Mouse (Mus musculus) forebrain, embryonic 15.5 days (tissue): ENCODE data around the gene Pla2g3. TPM values are rescaled to one million over a fixed set of nuclear protein-coding genes. Genes with fewer than 3 reads are reported as not detected.

Experiments used
- ATAC-seq: fragments of 200-750 bp; cut with Nextera tagmentation; replicated peaks from 2 replicates; pipeline ENCODE4 v1.8.0; 2017; ENCODE audit warnings: mild to moderate bottlenecking, moderate TSS enrichment, moderate library complexity
- H3K27ac ChIP-seq: fragments of 300-500 bp; sonication (generic); replicated peaks from 2 replicates; pipeline ENCODE4 v1.5.1; 2015; ENCODE audit warnings: mild to moderate bottlenecking, inconsistent platforms
- H3K27me3 ChIP-seq: fragments of 300-500 bp; sonication (generic); 2 replicates; pipeline ENCODE4 v1.6.1; 2015; ENCODE audit warnings: inconsistent platforms
- H3K36me3 ChIP-seq: fragments of 300-500 bp; sonication (generic); 2 replicates; pipeline ENCODE4 v1.6.1; 2015; ENCODE audit warnings: mild to moderate bottlenecking, inconsistent platforms
- H3K4me1 ChIP-seq: fragments of 300-500 bp; sonication (generic); 2 replicates; pipeline ENCODE4 v1.6.1; 2015; ENCODE audit warnings: inconsistent platforms
- H3K4me2 ChIP-seq: fragments of 300-500 bp; sonication (generic); replicated peaks from 2 replicates; pipeline ENCODE4 v1.6.1; 2015; ENCODE audit warnings: mild to moderate bottlenecking, inconsistent platforms
- H3K4me3 ChIP-seq: fragments of 300-500 bp; sonication (generic); 2 replicates; pipeline ENCODE4 v1.5.1; 2015; ENCODE audit warnings: mild to moderate bottlenecking, inconsistent platforms
- H3K9ac ChIP-seq: fragments of 300-500 bp; sonication (generic); replicated peaks from 2 replicates; pipeline ENCODE4 v1.6.1; 2015; ENCODE audit warnings: mild to moderate bottlenecking, inconsistent platforms
- H3K9me3 ChIP-seq: fragments of 300-500 bp; sonication (generic); 2 replicates; pipeline ENCODE4 v1.6.1; 2016; ENCODE audit warnings: inconsistent platforms
- WGBS: fragments of 180-500 bp; shearing (Covaris S2); methylation state at CpG from one replicate; pipeline ENCODE4 v1.1.7; 2015; ENCODE audit warnings: mixed read lengths; 5-methylcytosine and 5-hydroxymethylcytosine counted together
- polyA plus RNA-seq: library from polyadenylated mRNA; unstranded; fragments of >200 nt; fragmentation: Nextera tagmentation; extraction: Ambion mirVana; gene quantifications from 2 replicates; pipeline ENCODE4 v1.2.1, GENCODE M21; 2015

Pla2g3 gene
- 0.39 and 0.72 TPM in 2 replicates for polyA plus RNA-seq

- H3K9me3 ChIP-seq, result no peaks in the 10 kb centered on the region
Measured at GRCm38 (mm10) chr11:3487952-3488570, at the start of gene Pla2g3. TSS of gene Pla2g3 (plus strand) at chr11:3488284.

GRCm38 (mm10) chr11:3441696-3442443, 46.2 kb upstream of the Pla2g3 start:
- Histone ChIP-seq H3K4me3 (no peak overlapping the region), H3K9ac (no peak overlapping the region), H3K27me3 (no peaks in the 10 kb centered on the region), H3K9me3 (no peaks in the 10 kb centered on the region), H3K4me1 (peaks cover 10% of the 10 kb centered on the region), H3K27ac (peak overlapping the region; percentile 77), H3K4me2 (no peak overlapping the region), H3K36me3 (no peaks in the 10 kb centered on the region)
- peak; percentile 79 for ATAC-seq

More at GRCm38 (mm10) chr11:3487952-3488570, at the start of gene Pla2g3:
- no peak for ATAC-seq
- Histone ChIP-seq H3K27me3 (no peaks in the 10 kb centered on the region), H3K4me3 (no peak within 1 kb of the TSS), H3K4me2 (no peak within 1 kb of the TSS), H3K27ac (no peak within 1 kb of the TSS), H3K9ac (no peak within 1 kb of the TSS), H3K36me3 (no peaks in the 10 kb centered on the region), H3K4me1 (peaks cover 4% of the 10 kb centered on the region; the same call in 1 of the 2 replicates)
- WGBS, result 24% methylated on average over 11 of the region's 11 CpGs

- 81% methylated on average over 4 of the region's 4 CpGs for WGBS
- Histone ChIP-seq H3K27ac (peak overlapping the region; percentile 77), H3K4me3 (no peak overlapping the region), H3K27me3 (no peaks in the 10 kb centered on the region), H3K9me3 (no peaks in the 10 kb centered on the region), H3K4me1 (peaks cover 10% of the 10 kb centered on the region), H3K36me3 (no peaks in the 10 kb centered on the region), H3K4me2 (no peak overlapping the region), H3K9ac (no peak overlapping the region)
- ATAC-seq, result no peak
Measured at GRCm38 (mm10) chr11:3442677-3443076, 45.4 kb upstream of the Pla2g3 start.

GRCm38 (mm10) chr11:3443091-3443490, 45.0 kb upstream of the Pla2g3 start:
- no peak for ATAC-seq
- Histone ChIP-seq H3K4me3 (no peak overlapping the region), H3K36me3 (no peaks in the 10 kb centered on the region), H3K4me2 (no peak overlapping the region), H3K9me3 (no peaks in the 10 kb centered on the region), H3K9ac (no peak overlapping the region), H3K27ac (no peak overlapping the region), H3K4me1 (peaks cover 10% of the 10 kb centered on the region), H3K27me3 (no peaks in the 10 kb centered on the region)
- WGBS, result 95% methylated on average over 2 of the region's 2 CpGs

GRCm38 (mm10) chr11:3444875-3445274, 43.2 kb upstream of the Pla2g3 start:
- H3K4me2 ChIP-seq, result no peak overlapping the region
- no peak overlapping the region for H3K4me3 ChIP-seq
- WGBS, result 92% methylated on average over 8 of the region's 8 CpGs
- H3K27me3 ChIP-seq, result no peaks in the 10 kb centered on the region
- H3K9me3 ChIP-seq, result no peaks in the 10 kb centered on the region
- H3K4me1 ChIP-seq, result peaks cover 14% of the 10 kb centered on the region
- no peak overlapping the region for H3K9ac ChIP-seq
- no peak for ATAC-seq
- H3K27ac ChIP-seq, result no peak overlapping the region
- H3K36me3 ChIP-seq, result no peaks in the 10 kb centered on the region

- WGBS, result under 1% methylated on average over 20 of the region's 20 CpGs
- Histone ChIP-seq H3K9me3 (no peaks in the 10 kb centered on the region), H3K4me2 (peak overlapping the region; percentile 53), H3K36me3 (no peaks in the 10 kb centered on the region), H3K4me3 (peak overlapping the region; percentile 78), H3K27ac (peak overlapping the region; percentile 90), H3K27me3 (no peaks in the 10 kb centered on the region), H3K9ac (peak overlapping the region; percentile 90), H3K4me1 (peaks cover 25% of the 10 kb centered on the region)
- ATAC-seq, result no peak; the same call in 1 of the 2 replicates
Measured at GRCm38 (mm10) chr11:3451701-3452163, 36.4 kb upstream of the Pla2g3 start.

- Histone ChIP-seq H3K27ac (peak within 1 kb of the TSS; percentile 90), H3K4me1 (peaks cover 25% of the 10 kb centered on the region), H3K9ac (peak within 1 kb of the TSS; percentile 90), H3K4me2 (peak within 1 kb of the TSS; percentile 53), H3K4me3 (peak within 1 kb of the TSS; percentile 78), H3K27me3 (no peaks in the 10 kb centered on the region), H3K9me3 (no peaks in the 10 kb centered on the region), H3K36me3 (no peaks in the 10 kb centered on the region)
- WGBS, result under 1% methylated on average over 45 of the region's 45 CpGs
- peak; percentile 99 for ATAC-seq
Measured at GRCm38 (mm10) chr11:3452167-3452639, 35.9 kb upstream of the Pla2g3 start, which contains the start of gene Rnf185. TSS of gene Rnf185 (minus strand) at chr11:3452363.

- ATAC-seq, result peak; percentile 47
- H3K9ac ChIP-seq, result peak overlapping the region; percentile 90
- H3K27me3 ChIP-seq, result no peaks in the 10 kb centered on the region
- H3K4me2 ChIP-seq, result peak overlapping the region; percentile 53
- H3K4me3 ChIP-seq, result peak overlapping the region; percentile 78
- WGBS, result 3% methylated on average over 9 of the region's 9 CpGs
- peak overlapping the region; percentile 90 for H3K27ac ChIP-seq
- no peaks in the 10 kb centered on the region for H3K9me3 ChIP-seq
- H3K36me3 ChIP-seq, result no peaks in the 10 kb centered on the region
- peaks cover 25% of the 10 kb centered on the region for H3K4me1 ChIP-seq
Measured at GRCm38 (mm10) chr11:3452769-3453168, 35.3 kb upstream of the Pla2g3 start.

- H3K9me3 ChIP-seq, result no peaks in the 10 kb centered on the region
- H3K4me3 ChIP-seq, result peak overlapping the region; percentile 78
- no peaks in the 10 kb centered on the region for H3K36me3 ChIP-seq
- H3K4me2 ChIP-seq, result peak overlapping the region; percentile 53
- H3K27me3 ChIP-seq, result no peaks in the 10 kb centered on the region
- H3K9ac ChIP-seq, result no peak overlapping the region
- H3K27ac ChIP-seq, result no peak overlapping the region
- ATAC-seq, result no peak
- peaks cover 25% of the 10 kb centered on the region for H3K4me1 ChIP-seq
- WGBS, result 80% methylated on average over 6 of the region's 6 CpGs
Measured at GRCm38 (mm10) chr11:3453467-3453866, 34.6 kb upstream of the Pla2g3 start.

GRCm38 (mm10) chr11:3454506-3454905, 33.6 kb upstream of the Pla2g3 start:
- Histone ChIP-seq H3K4me2 (no peak overlapping the region), H3K4me1 (peaks cover 25% of the 10 kb centered on the region), H3K9ac (no peak overlapping the region), H3K27ac (no peak overlapping the region), H3K27me3 (no peaks in the 10 kb centered on the region), H3K9me3 (no peaks in the 10 kb centered on the region), H3K36me3 (no peaks in the 10 kb centered on the region), H3K4me3 (no peak overlapping the region)
- no peak for ATAC-seq
- WGBS, result 95% methylated on average over 3 of the region's 3 CpGs

- ATAC-seq, result no peak
- Histone ChIP-seq H3K4me2 (no peak overlapping the region), H3K4me1 (peaks cover 8% of the 10 kb centered on the region), H3K4me3 (no peak overlapping the region), H3K27me3 (no peaks in the 10 kb centered on the region), H3K36me3 (no peaks in the 10 kb centered on the region), H3K9me3 (no peaks in the 10 kb centered on the region), H3K9ac (no peak overlapping the region), H3K27ac (no peak overlapping the region)
- WGBS, result 50% methylated on average over 1 of the region's 1 CpGs
Measured at GRCm38 (mm10) chr11:3456354-3456753, 31.7 kb upstream of the Pla2g3 start.

- Histone ChIP-seq H3K9ac (no peak overlapping the region), H3K4me2 (no peak overlapping the region), H3K27me3 (no peaks in the 10 kb centered on the region), H3K27ac (no peak overlapping the region), H3K4me1 (peaks cover 4% of the 10 kb centered on the region), H3K9me3 (no peaks in the 10 kb centered on the region), H3K4me3 (no peak overlapping the region), H3K36me3 (no peaks in the 10 kb centered on the region)
- WGBS, result 85% methylated on average over 11 of the region's 13 CpGs
- ATAC-seq, result no peak
Measured at GRCm38 (mm10) chr11:3458428-3459104, 29.5 kb upstream of the Pla2g3 start.
